Mouse (Mus musculus) limb, embryonic 14.5 days (tissue): ENCODE measurements at regions not wholly inside any gene's neighbourhood (a gene's known extent, or its start where the extent isn't known, plus 50 kb on each side); places are given as distances from the start of the nearest gene placed in this dataset.

ENCODE experiments used
- ATAC-seq: fragments of 200-750 bp; cut with Nextera tagmentation; 2 replicates; pipeline ENCODE4 v1.8.0; 2017; ENCODE audit warnings: low read depth, moderate number of reproducible peaks, moderate TSS enrichment; ENCODE audit not compliant: low FRiP score
- DNase-seq: peaks from one replicate; pipeline ENCODE4 v3.0.0-alpha.2; 2015; ENCODE audit warnings: low spot score
- H3K27ac ChIP-seq: fragments of 300-500 bp; sonication (generic); replicated peaks from 2 replicates; pipeline ENCODE4 v1.5.1; 2014; ENCODE audit warnings: low read depth, mild to moderate bottlenecking, low read length, moderate library complexity, mixed read lengths
- H3K27me3 ChIP-seq: fragments of 300-500 bp; sonication (generic); 2 replicates; pipeline ENCODE4 v1.6.1; 2014; ENCODE audit warnings: low read length, mixed read lengths; ENCODE audit not compliant: control insufficient read depth, insufficient read depth
- H3K36me3 ChIP-seq: fragments of 300-500 bp; sonication (generic); 2 replicates; pipeline ENCODE4 v1.6.1; 2014; ENCODE audit warnings: mild to moderate bottlenecking, low read length, moderate library complexity, mixed read lengths; ENCODE audit not compliant: control insufficient read depth, insufficient read depth
- H3K4me1 ChIP-seq: fragments of 300-500 bp; sonication (generic); 2 replicates; pipeline ENCODE4 v1.6.1; 2014; ENCODE audit warnings: antibody characterized with exemption, low read length, mixed read lengths; ENCODE audit not compliant: control insufficient read depth, insufficient read depth
- H3K4me2 ChIP-seq: fragments of 300-500 bp; sonication (generic); replicated peaks from 2 replicates; pipeline ENCODE4 v1.6.1; 2014; ENCODE audit warnings: low read depth, mild to moderate bottlenecking, low read length, moderate library complexity; ENCODE audit not compliant: severe bottlenecking
- H3K4me3 ChIP-seq: fragments of 300-500 bp; sonication (generic); replicated peaks from 2 replicates; pipeline ENCODE4 v1.5.1; 2014; ENCODE audit warnings: low read length
- H3K9ac ChIP-seq: fragments of 300-500 bp; sonication (generic); 2 replicates; pipeline ENCODE4 v1.6.1; 2014; ENCODE audit warnings: mild to moderate bottlenecking, low read depth, low read length, moderate library complexity; ENCODE audit not compliant: severe bottlenecking
- H3K9me3 ChIP-seq: fragments of 300-500 bp; sonication (generic); 2 replicates; pipeline ENCODE4 v1.6.1; 2016; ENCODE audit warnings: low read length; ENCODE audit not compliant: control insufficient read depth
- POLR2A ChIP-seq: fragments of 200-500 bp; IDR thresholded peaks from 2 replicates; pipeline ENCODE4 v1.8.0; 2012; ENCODE audit warnings: inconsistent platforms, mild to moderate bottlenecking, moderate library complexity, borderline replicate concordance; ENCODE audit not compliant: insufficient read depth, insufficient read length; ENCODE audit errors: extremely low read depth
- WGBS: fragments of 180-500 bp; shearing (Covaris S2); extraction: QIAGEN DNeasy Blood & Tissue Kit; methylation state at CpG from one replicate; pipeline ENCODE4 v1.1.7; 2014; 5-methylcytosine and 5-hydroxymethylcytosine counted together

- 88% methylated on average over 11 of the region's 11 CpGs for WGBS
- DNase-seq (no peak), ATAC-seq (no peak)
- Histone ChIP-seq H3K36me3 (no peaks in the 10 kb centered on the region), H3K4me3 (no peak overlapping the region), H3K9ac (no peak overlapping the region), H3K27me3 (no peaks in the 10 kb centered on the region), H3K4me1 (peaks cover 16% of the 10 kb centered on the region), H3K4me2 (no peak overlapping the region), H3K9me3 (no peaks in the 10 kb centered on the region), H3K27ac (no peak overlapping the region)
- TF ChIP-seq POLR2A, result no peak
These were observed 97.4 kb upstream of the Adpgk start for GRCm38 (mm10) chr9:59193971-59194370.

GRCm38 (mm10) chr9:59189141-59189540 is 102.2 kb upstream of the Adpgk start:
- Histone ChIP-seq H3K27ac (no peak overlapping the region), H3K27me3 (no peaks in the 10 kb centered on the region), H3K4me3 (no peak overlapping the region), H3K4me1 (peaks cover 13% of the 10 kb centered on the region), H3K36me3 (no peaks in the 10 kb centered on the region), H3K4me2 (no peak overlapping the region), H3K9me3 (no peaks in the 10 kb centered on the region), H3K9ac (no peak overlapping the region)
- ATAC-seq (no peak), DNase-seq (no peak)
- no peak for TF ChIP-seq POLR2A
- 25% methylated on average over 9 of the region's 9 CpGs for WGBS

- no peak overlapping the region for H3K4me2 ChIP-seq
- 86% methylated on average over 4 of the region's 4 CpGs for WGBS
- H3K4me1 ChIP-seq, result peaks cover 13% of the 10 kb centered on the region
- no peaks in the 10 kb centered on the region for H3K9me3 ChIP-seq
- no peak overlapping the region for H3K9ac ChIP-seq
- H3K36me3 ChIP-seq, result no peaks in the 10 kb centered on the region
- H3K27me3 ChIP-seq, result no peaks in the 10 kb centered on the region
- no peak for TF ChIP-seq POLR2A
- ATAC-seq, result no peak
- H3K27ac ChIP-seq, result no peak overlapping the region
- no peak for DNase-seq
- no peak overlapping the region for H3K4me3 ChIP-seq
These were observed 102.9 kb upstream of the Adpgk start for GRCm38 (mm10) chr9:59188411-59188810.

- Histone ChIP-seq H3K4me1 (peaks cover 19% of the 10 kb centered on the region), H3K27ac (no peak overlapping the region), H3K4me2 (no peak overlapping the region), H3K4me3 (no peak overlapping the region), H3K9ac (no peak overlapping the region), H3K27me3 (no peaks in the 10 kb centered on the region), H3K36me3 (no peaks in the 10 kb centered on the region), H3K9me3 (no peaks in the 10 kb centered on the region)
- ATAC-seq, result no peak
- TF ChIP-seq POLR2A, result no peak
- DNase-seq, result no peak
- WGBS, result 16% methylated on average over 4 of the region's 4 CpGs
These were observed 105.0 kb upstream of the Adpgk start for GRCm38 (mm10) chr9:59186326-59186725.

- no peak overlapping the region for H3K9ac ChIP-seq
- no peaks in the 10 kb centered on the region for H3K27me3 ChIP-seq
- DNase-seq, result no peak
- H3K9me3 ChIP-seq, result no peaks in the 10 kb centered on the region
- no peak overlapping the region for H3K27ac ChIP-seq
- no peak for ATAC-seq
- no peak overlapping the region for H3K4me2 ChIP-seq
- no peak for TF ChIP-seq POLR2A
- no peaks in the 10 kb centered on the region for H3K36me3 ChIP-seq
- WGBS, result 69% methylated on average over 3 of the region's 3 CpGs
- H3K4me1 ChIP-seq, result peaks cover 14% of the 10 kb centered on the region
- no peak overlapping the region for H3K4me3 ChIP-seq
These were observed 107.3 kb upstream of the Adpgk start for GRCm38 (mm10) chr9:59184089-59184488.

GRCm38 (mm10) chr9:59182906-59183305 is 108.5 kb upstream of the Adpgk start:
- Histone ChIP-seq H3K27me3 (no peaks in the 10 kb centered on the region), H3K9ac (no peak overlapping the region), H3K9me3 (no peaks in the 10 kb centered on the region), H3K4me2 (no peak overlapping the region), H3K27ac (no peak overlapping the region), H3K4me3 (no peak overlapping the region), H3K4me1 (peaks cover 12% of the 10 kb centered on the region), H3K36me3 (no peaks in the 10 kb centered on the region)
- ATAC-seq (no peak), DNase-seq (no peak)
- 45% methylated on average over 6 of the region's 6 CpGs for WGBS
- TF ChIP-seq POLR2A, result no peak
